Mouse (Mus musculus) stomach, embryonic 16.5 days (tissue): ENCODE data around the gene 4930470P17Rik. TPM values are rescaled to one million over a fixed set of nuclear protein-coding genes. Genes with fewer than 3 reads are reported as not detected.

Experiments used
- ATAC-seq: fragments of 200-750 bp; cut with Nextera tagmentation; 2 replicates; pipeline ENCODE4 v1.8.0; 2017; ENCODE audit warnings: moderate number of reproducible peaks, moderate TSS enrichment; ENCODE audit not compliant: insufficient read depth, low FRiP score
- H3K27ac ChIP-seq: fragments of 300-500 bp; sonication (generic); 2 replicates; pipeline ENCODE4 v1.5.1; 2014; ENCODE audit warnings: low read length
- H3K27me3 ChIP-seq: fragments of 300-500 bp; sonication (generic); 2 replicates; pipeline ENCODE4 v1.6.1; 2014; ENCODE audit warnings: low read length, control low read depth, mixed read lengths; ENCODE audit not compliant: control insufficient read depth, insufficient read depth
- H3K36me3 ChIP-seq: fragments of 300-500 bp; sonication (generic); 2 replicates; pipeline ENCODE4 v1.6.1; 2014; ENCODE audit warnings: low read length; ENCODE audit not compliant: control insufficient read depth, insufficient read depth
- H3K4me1 ChIP-seq: fragments of 300-500 bp; sonication (generic); 2 replicates; pipeline ENCODE4 v1.6.1; 2014; ENCODE audit warnings: low read length, control low read depth, mixed read lengths; ENCODE audit not compliant: control insufficient read depth, insufficient read depth
- H3K4me2 ChIP-seq: fragments of 300-500 bp; sonication (generic); 2 replicates; pipeline ENCODE4 v1.6.1; 2014; ENCODE audit warnings: low read depth, low read length, mixed read lengths
- H3K4me3 ChIP-seq: fragments of 300-500 bp; sonication (generic); replicated peaks from 2 replicates; pipeline ENCODE4 v1.5.1; 2014; ENCODE audit warnings: mild to moderate bottlenecking, low read length
- H3K9ac ChIP-seq: fragments of 300-500 bp; sonication (generic); 2 replicates; pipeline ENCODE4 v1.6.1; 2014; ENCODE audit warnings: low read length
- H3K9me3 ChIP-seq: fragments of 300-500 bp; sonication (generic); replicated peaks from 2 replicates; pipeline ENCODE4 v1.6.1; 2016; ENCODE audit warnings: low read length, control low read depth; ENCODE audit not compliant: control insufficient read depth
- WGBS: fragments of 180-500 bp; shearing (Covaris S2); extraction: QIAGEN DNeasy Blood & Tissue Kit; methylation state at CpG from one replicate; pipeline ENCODE4 v1.1.7; 2014; 5-methylcytosine and 5-hydroxymethylcytosine counted together
- polyA plus RNA-seq: library from polyadenylated mRNA; unstranded; fragments of >200 nt; fragmentation: Nextera tagmentation; extraction: Ambion mirVana; gene quantifications from 2 replicates; pipeline ENCODE4 v1.2.1, GENCODE M21; 2015

The 4930470P17Rik gene
- polyA plus RNA-seq, 1 experiment from 2014 or later = not detected

GRCm38 (mm10) chr2:170563956-170564855, 37.6 kb downstream of the 4930470P17Rik start:
- Histone ChIP-seq H3K4me2 (no peak overlapping the region), H3K27me3 (no peaks in the 10 kb centered on the region), H3K27ac (no peak overlapping the region), H3K9ac (no peak overlapping the region), H3K4me3 (no peak overlapping the region), H3K9me3 (no peaks in the 10 kb centered on the region), H3K4me1 (no peaks in the 10 kb centered on the region), H3K36me3 (no peaks in the 10 kb centered on the region)
- no peak for ATAC-seq
- 73% methylated on average over 15 of the region's 15 CpGs for WGBS

DNA sequence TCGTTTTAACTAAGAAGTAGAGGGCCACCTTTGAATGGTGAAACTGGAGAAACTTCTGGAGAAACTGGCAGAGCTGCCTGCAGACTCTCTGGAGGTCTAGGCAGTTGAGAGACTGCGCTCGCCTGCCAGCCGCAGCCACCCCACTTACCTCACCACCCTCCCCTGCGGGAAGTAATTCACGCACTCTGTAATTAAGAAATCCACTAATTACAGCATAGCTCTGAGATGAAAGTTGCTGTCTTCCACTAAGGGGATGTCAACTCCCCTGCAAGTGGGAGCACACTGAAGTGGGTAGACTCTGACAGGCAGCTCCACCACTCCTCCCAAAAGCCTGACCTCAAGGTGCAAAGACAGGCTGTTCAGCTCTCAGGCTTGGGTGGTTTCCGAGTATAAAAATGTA, 49.7 kb downstream of the 4930470P17Rik start:
- Histone ChIP-seq H3K9me3 (no peaks in the 10 kb centered on the region), H3K4me1 (no peaks in the 10 kb centered on the region), H3K4me3 (no peak overlapping the region), H3K9ac (no peak overlapping the region), H3K36me3 (no peaks in the 10 kb centered on the region), H3K27me3 (no peaks in the 10 kb centered on the region), H3K27ac (no peak overlapping the region), H3K4me2 (no peak overlapping the region)
- WGBS = 68% methylated on average over 7 of the region's 7 CpGs
- ATAC-seq = no peak

DNA sequence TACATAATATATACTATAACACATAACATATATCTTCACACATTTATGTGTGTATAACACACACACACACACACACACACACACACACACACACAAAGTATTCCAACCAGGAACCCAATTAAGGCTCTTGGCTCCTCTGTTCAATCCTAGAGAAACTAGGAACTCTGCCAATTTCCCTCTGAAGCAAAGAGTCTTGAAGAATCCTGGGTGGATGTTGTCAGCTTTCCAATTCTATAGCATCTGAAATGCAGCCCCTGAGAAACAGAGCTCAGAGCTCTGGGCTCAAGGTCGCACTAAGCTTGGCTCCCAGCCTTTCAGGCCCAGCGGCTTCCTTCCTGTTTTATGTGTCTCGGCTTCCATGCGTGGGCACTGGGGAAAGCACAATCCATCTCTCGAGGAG, 51.6 kb downstream of the 4930470P17Rik start:
- WGBS = 26% methylated on average over 5 of the region's 5 CpGs
- H3K27ac ChIP-seq = no peak overlapping the region; the same call in 1 of the 2 replicates
- ATAC-seq = peak; percentile 64

DNA sequence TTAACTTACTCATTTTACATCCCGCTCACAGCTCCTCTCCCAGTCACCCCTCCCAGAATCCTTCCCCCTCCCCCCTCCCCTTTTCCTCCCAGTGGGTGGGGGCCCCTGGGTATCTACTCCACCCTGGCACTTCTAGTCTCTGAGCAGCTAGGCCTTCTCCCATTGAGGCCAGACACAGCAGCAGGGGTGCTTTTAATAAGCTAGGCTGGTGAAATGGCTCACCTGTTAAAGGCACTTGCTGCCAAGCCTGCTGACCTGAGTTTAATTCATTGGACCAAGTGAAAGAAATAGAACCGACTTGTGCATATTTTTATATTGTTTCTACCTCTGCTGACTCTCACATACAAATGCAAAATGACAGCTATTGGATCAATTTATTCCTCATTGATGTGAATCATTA, 52.7 kb downstream of the 4930470P17Rik start:
- Histone ChIP-seq H3K9me3 (no peaks in the 10 kb centered on the region), H3K36me3 (no peaks in the 10 kb centered on the region), H3K27ac (no peak overlapping the region), H3K4me1 (no peaks in the 10 kb centered on the region), H3K4me2 (no peak overlapping the region), H3K4me3 (no peak overlapping the region), H3K27me3 (no peaks in the 10 kb centered on the region), H3K9ac (no peak overlapping the region)
- ATAC-seq = no peak
- 78% methylated on average over 2 of the region's 2 CpGs for WGBS

More for the DNA sequence above, 51.6 kb downstream of the 4930470P17Rik start:
- Histone ChIP-seq H3K27me3 (no peaks in the 10 kb centered on the region), H3K36me3 (no peaks in the 10 kb centered on the region), H3K4me1 (no peaks in the 10 kb centered on the region), H3K9ac (no peak overlapping the region), H3K4me2 (no peak overlapping the region), H3K9me3 (no peaks in the 10 kb centered on the region), H3K4me3 (no peak overlapping the region)

DNA sequence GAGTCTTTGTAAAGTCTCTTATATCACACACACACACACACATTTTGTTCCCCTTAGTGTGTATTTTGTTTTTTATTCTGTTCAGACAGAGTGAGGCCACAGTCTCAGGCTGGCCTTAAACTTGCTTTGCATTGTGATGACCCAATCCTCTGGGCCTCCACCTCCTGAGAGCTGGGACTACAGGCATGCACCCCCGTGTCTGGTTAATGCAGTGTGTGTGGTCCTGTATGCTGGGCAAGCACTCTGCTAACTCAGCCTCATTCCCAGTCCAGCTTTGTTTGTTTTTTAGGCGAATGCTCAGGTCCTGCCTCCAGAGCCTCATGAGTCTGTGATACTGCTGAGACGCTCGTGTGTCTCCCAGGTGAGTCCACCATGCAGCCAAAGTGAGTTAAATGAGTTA, 53.8 kb downstream of the 4930470P17Rik start:
- Histone ChIP-seq H3K4me1 (no peaks in the 10 kb centered on the region), H3K4me3 (no peak overlapping the region), H3K27me3 (no peaks in the 10 kb centered on the region), H3K9ac (no peak overlapping the region), H3K4me2 (no peak overlapping the region), H3K27ac (no peak overlapping the region), H3K9me3 (no peaks in the 10 kb centered on the region), H3K36me3 (no peaks in the 10 kb centered on the region)
- no peak for ATAC-seq
- WGBS = 36% methylated on average over 4 of the region's 4 CpGs

- Histone ChIP-seq H3K27ac (no peak overlapping the region), H3K27me3 (no peaks in the 10 kb centered on the region), H3K36me3 (no peaks in the 10 kb centered on the region), H3K4me2 (no peak overlapping the region), H3K4me1 (no peaks in the 10 kb centered on the region), H3K4me3 (no peak overlapping the region), H3K9me3 (no peaks in the 10 kb centered on the region), H3K9ac (no peak overlapping the region)
- ATAC-seq = no peak
- WGBS = 41% methylated on average over 6 of the region's 6 CpGs
Observed at GRCm38 (mm10) chr2:170547526-170547925, 54.3 kb downstream of the 4930470P17Rik start.

- no peaks in the 10 kb centered on the region for H3K27me3 ChIP-seq
- no peaks in the 10 kb centered on the region for H3K9me3 ChIP-seq
- H3K4me1 ChIP-seq = no peaks in the 10 kb centered on the region
- H3K4me2 ChIP-seq = no peak overlapping the region
- H3K4me3 ChIP-seq = no peak overlapping the region
- no peak overlapping the region for H3K9ac ChIP-seq
- no peak for ATAC-seq
- H3K27ac ChIP-seq = no peak overlapping the region
- no peaks in the 10 kb centered on the region for H3K36me3 ChIP-seq
- 48% methylated on average over 4 of the region's 4 CpGs for WGBS
Observed at GRCm38 (mm10) chr2:170545745-170546144, 56.1 kb downstream of the 4930470P17Rik start.

DNA sequence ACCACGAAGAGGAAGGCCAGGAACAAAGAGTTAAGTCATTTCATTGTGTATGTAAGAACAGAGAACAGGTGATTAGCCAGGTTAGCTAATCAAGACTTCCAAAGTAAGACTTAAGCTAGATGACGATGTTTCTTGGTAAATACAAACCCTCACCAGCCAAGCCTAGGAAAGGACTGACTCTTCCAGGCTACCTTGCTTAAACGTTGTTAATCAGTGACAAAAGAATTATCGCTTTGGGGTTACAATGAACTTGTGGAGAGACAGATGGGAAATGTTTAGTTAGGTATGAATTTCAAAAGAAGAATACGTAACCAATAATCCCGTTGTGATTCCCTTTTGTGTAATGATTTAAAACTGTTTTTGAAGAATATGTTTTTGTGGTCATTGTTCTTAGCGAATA, 56.9 kb downstream of the 4930470P17Rik start:
- H3K36me3 ChIP-seq = no peaks in the 10 kb centered on the region
- no peak overlapping the region for H3K4me2 ChIP-seq
- no peaks in the 10 kb centered on the region for H3K9me3 ChIP-seq
- H3K4me1 ChIP-seq = no peaks in the 10 kb centered on the region
- 59% methylated on average over 7 of the region's 7 CpGs for WGBS
- H3K9ac ChIP-seq = no peak overlapping the region
- no peak overlapping the region for H3K27ac ChIP-seq
- ATAC-seq = no peak
- H3K4me3 ChIP-seq = no peak overlapping the region
- no peaks in the 10 kb centered on the region for H3K27me3 ChIP-seq

DNA sequence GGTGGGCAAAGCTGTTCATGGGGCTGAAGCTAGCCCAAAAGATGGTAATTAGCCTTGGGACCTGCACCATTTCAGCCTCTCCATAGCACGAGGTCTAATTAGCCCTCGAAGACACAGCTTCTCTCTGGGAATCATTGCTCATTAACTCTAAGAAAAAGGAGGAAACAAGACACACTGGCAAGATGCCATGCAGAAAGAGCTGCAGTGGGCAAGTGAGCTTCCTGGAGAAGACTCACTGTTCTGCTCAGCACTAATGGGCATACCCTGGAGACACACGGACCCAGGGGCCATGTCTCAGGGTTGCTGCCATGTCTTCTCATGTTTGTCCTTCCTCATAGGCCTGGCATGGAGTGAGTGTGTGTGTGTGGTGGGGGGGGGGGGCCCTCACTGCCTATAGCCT, 57.7 kb downstream of the 4930470P17Rik start:
- 78% methylated on average over 3 of the region's 3 CpGs for WGBS

More for the DNA sequence above, 57.7 kb downstream of the 4930470P17Rik start:
- Histone ChIP-seq H3K9me3 (no peaks in the 10 kb centered on the region), H3K9ac (no peak overlapping the region), H3K4me3 (no peak overlapping the region), H3K27ac (no peak overlapping the region), H3K4me2 (no peak overlapping the region), H3K4me1 (no peaks in the 10 kb centered on the region), H3K27me3 (no peaks in the 10 kb centered on the region), H3K36me3 (no peaks in the 10 kb centered on the region)
- ATAC-seq = no peak
